In genomic region chr5:44504786-44505185, GRCm38 (mm10) we compare ENCODE assay signal across 31 mouse cellular contexts.
"Had no signal": no experiment of that assay in that cellular context is flagged by ENCODE, and none has a peak within 500 bp of the region (broad histone marks: within the 10 kb centered on the region; RNA-seq: fewer than 3 reads in every experiment).

No protein-coding gene starts in this region.

- H3K4me3 ChIP-seq: limb, embryonic 10.5 days; limb, embryonic 12.5 days; limb, embryonic 13.5 days; limb, embryonic 15.5 days; liver, embryonic 12.5 days; liver, embryonic 13.5 days; liver, embryonic 15.5 days; lung, embryonic 15.5 days; megakaryocyte, embryonic 14.5 days; midbrain, embryonic 10.5 days; midbrain, embryonic 12.5 days; midbrain, embryonic 13.5 days; midbrain, embryonic 15.5 days; myocyte; neural tube, embryonic 12.5 days; neural tube, embryonic 13.5 days had no signal

- H3K27ac ChIP-seq: limb, embryonic 10.5 days; limb, embryonic 12.5 days; limb, embryonic 13.5 days; limb, embryonic 15.5 days; liver, embryonic 12.5 days; liver, embryonic 13.5 days; liver, embryonic 14.5 days; liver, embryonic 15.5 days; lung, embryonic 15.5 days; macrophage; midbrain, embryonic 10.5 days; midbrain, embryonic 12.5 days; midbrain, embryonic 13.5 days; midbrain, embryonic 15.5 days; neural tube, embryonic 12.5 days; neural tube, embryonic 13.5 days had no signal

- H3K9me3 ChIP-seq: limb, embryonic 10.5 days; limb, embryonic 12.5 days; limb, embryonic 15.5 days; liver, embryonic 12.5 days; liver, embryonic 13.5 days; liver, embryonic 15.5 days; lung, embryonic 15.5 days; midbrain, embryonic 12.5 days; midbrain, embryonic 13.5 days; midbrain, embryonic 15.5 days; neural tube, embryonic 12.5 days; neural tube, embryonic 13.5 days had no signal

- DNase-seq: left cerebral cortex, postnatal 4 days; liver; liver, embryonic 13.5 days; liver, postnatal 0 days; lung, adult 18-20 months; lung, postnatal 10 days; lung, postnatal 14 days; lung, postnatal 36 days; lung, postnatal 4 days; midbrain, embryonic 14.5 days had no signal

- H3K27me3 ChIP-seq: limb, embryonic 12.5 days; limb, embryonic 13.5 days; limb, embryonic 15.5 days; liver, embryonic 12.5 days; liver, embryonic 13.5 days; liver, embryonic 15.5 days; lung, embryonic 15.5 days; megakaryocyte, embryonic 14.5 days; midbrain, embryonic 12.5 days; midbrain, embryonic 13.5 days; midbrain, embryonic 15.5 days; neural tube, embryonic 12.5 days; neural tube, embryonic 13.5 days had no signal

- ATAC-seq: liver, embryonic 12.5 days; liver, postnatal 0 days; lung, postnatal 0 days; midbrain, embryonic 13.5 days; midbrain, embryonic 15.5 days; midbrain, embryonic 16.5 days had no signal

- H3K4me1 ChIP-seq: limb, embryonic 10.5 days; limb, embryonic 15.5 days; liver, embryonic 12.5 days; liver, embryonic 13.5 days; liver, embryonic 15.5 days; lung, embryonic 15.5 days; megakaryocyte, embryonic 14.5 days; midbrain, embryonic 10.5 days; midbrain, embryonic 12.5 days; midbrain, embryonic 13.5 days; midbrain, embryonic 15.5 days; neural tube, embryonic 12.5 days; neural tube, embryonic 13.5 days had no signal

- H3K9ac ChIP-seq: limb, embryonic 12.5 days; limb, embryonic 13.5 days; limb, embryonic 15.5 days; liver, embryonic 12.5 days; liver, embryonic 13.5 days; liver, embryonic 14.5 days; liver, embryonic 15.5 days; liver, postnatal 0 days; lung, embryonic 15.5 days; midbrain, embryonic 12.5 days; midbrain, embryonic 13.5 days; midbrain, embryonic 15.5 days; neural tube, embryonic 12.5 days; neural tube, embryonic 13.5 days had no signal

- H3K36me3 ChIP-seq: limb, embryonic 12.5 days; limb, embryonic 13.5 days; limb, embryonic 15.5 days; liver, embryonic 12.5 days; liver, embryonic 13.5 days; liver, embryonic 15.5 days; lung, embryonic 15.5 days; midbrain, embryonic 10.5 days; midbrain, embryonic 12.5 days; midbrain, embryonic 13.5 days; midbrain, embryonic 15.5 days; neural tube, embryonic 12.5 days; neural tube, embryonic 13.5 days had no signal

- H3K4me2 ChIP-seq: limb, embryonic 12.5 days; limb, embryonic 13.5 days; limb, embryonic 15.5 days; liver, embryonic 11.5 days; liver, embryonic 12.5 days; liver, embryonic 13.5 days; liver, embryonic 15.5 days; lung, embryonic 15.5 days; midbrain, embryonic 11.5 days; midbrain, embryonic 12.5 days; midbrain, embryonic 13.5 days; midbrain, embryonic 15.5 days; neural tube, embryonic 12.5 days; neural tube, embryonic 13.5 days had no signal
